Mouse (Mus musculus): Measurements from ENCODE around the gene Elovl2. TPM values are rescaled to one million over a fixed set of nuclear protein-coding genes. Genes with fewer than 3 reads are reported as not detected.
A peak's percentile ranks its signal among the peaks of the same experiment; 100 is the strongest.
"Not testable (repeated sequence)": the region's sequence is repeated elsewhere in the genome, so short reads cannot be mapped to it uniquely, and the experiment has no call there.

Gene Elovl2
- polyA plus RNA-seq, 1 experiment from 2014 or later: 1.2 TPM

- no peak overlapping the region for H3K4me2 ChIP-seq (replicated peaks; ENCODE audit: low read depth)
- no peak overlapping the region for H3K9ac ChIP-seq (ENCODE audit: low read length)
- H3K36me3 ChIP-seq (ENCODE audit: control insufficient read depth, insufficient read depth, low read length): no peaks in the 10 kb centered on the region
- H3K27ac ChIP-seq (replicated peaks): no peak overlapping the region
- no peak overlapping the region for H3K4me3 ChIP-seq (ENCODE audit: low read depth, low read length)
- H3K4me1 ChIP-seq (replicated peaks; ENCODE audit: control insufficient read depth, insufficient read depth): no peaks in the 10 kb centered on the region
- WGBS: 62% methylated on average over 5 of the region's 5 CpGs
- TF ChIP-seq EP300 (optimal IDR thresholded peaks at IDR 0.05): no peak
- no peak for TF ChIP-seq CTCF (IDR thresholded peaks at IDR 0.05; ENCODE audit: low read depth)
- ATAC-seq (ENCODE audit: low FRiP score, low TSS enrichment) (no peak), DNase-seq (ENCODE audit: low spot score) (no peak)
- H3K9me3 ChIP-seq (ENCODE audit: control insufficient read depth, low read length): no peaks in the 10 kb centered on the region
- no peaks in the 10 kb centered on the region for H3K27me3 ChIP-seq (ENCODE audit: control insufficient read depth, insufficient read depth, low read length)
Observed at GRCm38 (mm10) chr13:41256126-41256525, 35.9 kb upstream of the Elovl2 start.

GRCm38 (mm10) chr13:41252736-41253135, 32.5 kb upstream of the Elovl2 start:
- Histone ChIP-seq H3K9ac (ENCODE audit: low read length) (no peak overlapping the region), H3K9me3 (ENCODE audit: control insufficient read depth, low read length) (no peaks in the 10 kb centered on the region), H3K4me2 (replicated peaks; ENCODE audit: low read depth) (no peak overlapping the region), H3K4me1 (replicated peaks; ENCODE audit: control insufficient read depth, insufficient read depth) (no peaks in the 10 kb centered on the region), H3K27me3 (ENCODE audit: control insufficient read depth, insufficient read depth, low read length) (no peaks in the 10 kb centered on the region), H3K36me3 (ENCODE audit: control insufficient read depth, insufficient read depth, low read length) (no peaks in the 10 kb centered on the region), H3K27ac (replicated peaks) (no peak overlapping the region), H3K4me3 (ENCODE audit: low read depth, low read length) (no peak overlapping the region)
- no peak for ATAC-seq (ENCODE audit: low FRiP score, low TSS enrichment)
- whole genome bisulfite sequencing: 86% methylated on average over 7 of the region's 7 CpGs
- TF ChIP-seq EP300 (optimal IDR thresholded peaks at IDR 0.05): no peak
- DNase-seq (ENCODE audit: low spot score): no peak

GRCm38 (mm10) chr13:41252141-41252540, 31.9 kb upstream of the Elovl2 start:
- 62% methylated on average over 6 of the region's 6 CpGs for WGBS
- H3K9me3 ChIP-seq (ENCODE audit: control insufficient read depth, low read length): no peaks in the 10 kb centered on the region
- no peak overlapping the region for H3K9ac ChIP-seq (ENCODE audit: low read length)
- peak overlapping the region; percentile 83 for H3K27ac ChIP-seq (replicated peaks)
- no peaks in the 10 kb centered on the region for H3K27me3 ChIP-seq (ENCODE audit: control insufficient read depth, insufficient read depth, low read length)
- H3K4me3 ChIP-seq (ENCODE audit: low read depth, low read length): 0 out of 2 replicates have a peak overlapping the region, but pooled peaks have one; percentile 1
- no peak for TF ChIP-seq CTCF (IDR thresholded peaks at IDR 0.05; ENCODE audit: low read depth)
- TF ChIP-seq EP300 (optimal IDR thresholded peaks at IDR 0.05): no peak
- DNase-seq (ENCODE audit: low spot score) (peak; percentile 52), ATAC-seq (ENCODE audit: low FRiP score, low TSS enrichment) (peak; percentile 47; the same call in 1 of the 2 replicates)
- H3K4me1 ChIP-seq (replicated peaks; ENCODE audit: control insufficient read depth, insufficient read depth): no peaks in the 10 kb centered on the region
- peak overlapping the region; percentile 29 for H3K4me2 ChIP-seq (replicated peaks; ENCODE audit: low read depth)
- no peaks in the 10 kb centered on the region for H3K36me3 ChIP-seq (ENCODE audit: control insufficient read depth, insufficient read depth, low read length)

- 30% methylated on average over 5 of the region's 5 CpGs for WGBS
- peak overlapping the region; percentile 83 for H3K27ac ChIP-seq (replicated peaks)
Observed at GRCm38 (mm10) chr13:41251667-41252066, 31.5 kb upstream of the Elovl2 start.

DNA sequence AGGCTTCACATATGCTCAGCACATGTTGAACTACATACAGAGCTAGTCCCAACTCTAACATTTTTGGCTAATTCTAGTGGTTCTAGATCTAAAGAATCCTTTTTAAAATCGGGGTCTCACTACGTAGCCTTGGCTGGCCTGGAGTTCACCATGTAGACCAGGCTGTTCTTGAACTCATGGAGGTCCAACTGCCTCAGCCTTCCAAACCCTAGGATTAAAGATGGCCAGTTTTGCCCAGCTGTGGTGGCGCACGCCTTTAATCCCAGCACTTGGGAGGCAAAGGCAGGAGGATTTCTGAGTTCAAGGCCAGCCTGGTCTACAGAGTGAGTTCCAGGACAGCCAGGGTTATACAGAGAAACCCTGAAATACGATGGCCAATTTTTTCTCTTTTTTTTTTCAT, 31.0 kb upstream of the Elovl2 start:
- H3K9ac ChIP-seq (ENCODE audit: low read length); ATAC-seq (ENCODE audit: low FRiP score, low TSS enrichment); H3K4me1 ChIP-seq (replicated peaks; ENCODE audit: control insufficient read depth, insufficient read depth); H3K36me3 ChIP-seq (ENCODE audit: control insufficient read depth, insufficient read depth, low read length); H3K4me3 ChIP-seq (ENCODE audit: low read depth, low read length); H3K27me3 ChIP-seq (ENCODE audit: control insufficient read depth, insufficient read depth, low read length); H3K9me3 ChIP-seq (ENCODE audit: control insufficient read depth, low read length); DNase-seq (ENCODE audit: low spot score): not testable (repeated sequence)
- peak overlapping the region; percentile 59; the same call in 1 of the 2 replicates for H3K27ac ChIP-seq (replicated peaks)
- 77% methylated on average over 5 of the region's 5 CpGs for WGBS
- H3K4me2 ChIP-seq (replicated peaks; ENCODE audit: low read depth): peak overlapping the region; percentile 80; the same call in 1 of the 2 replicates

More at GRCm38 (mm10) chr13:41251667-41252066, 31.5 kb upstream of the Elovl2 start:
- Histone ChIP-seq H3K4me1 (replicated peaks; ENCODE audit: control insufficient read depth, insufficient read depth) (no peaks in the 10 kb centered on the region), H3K27me3 (ENCODE audit: control insufficient read depth, insufficient read depth, low read length) (no peaks in the 10 kb centered on the region), H3K9ac (ENCODE audit: low read length) (no peak overlapping the region), H3K9me3 (ENCODE audit: control insufficient read depth, low read length) (no peaks in the 10 kb centered on the region), H3K4me2 (replicated peaks; ENCODE audit: low read depth) (no peak overlapping the region), H3K4me3 (ENCODE audit: low read depth, low read length) (0 out of 2 replicates have a peak overlapping the region, but pooled peaks have one; percentile 1), H3K36me3 (ENCODE audit: control insufficient read depth, insufficient read depth, low read length) (no peaks in the 10 kb centered on the region)
- TF ChIP-seq CTCF (IDR thresholded peaks at IDR 0.05; ENCODE audit: low read depth) (no peak), EP300 (optimal IDR thresholded peaks at IDR 0.05) (no peak)
- DNase-seq (ENCODE audit: low spot score) (no peak), ATAC-seq (ENCODE audit: low FRiP score, low TSS enrichment) (peak; percentile 53)

DNA sequence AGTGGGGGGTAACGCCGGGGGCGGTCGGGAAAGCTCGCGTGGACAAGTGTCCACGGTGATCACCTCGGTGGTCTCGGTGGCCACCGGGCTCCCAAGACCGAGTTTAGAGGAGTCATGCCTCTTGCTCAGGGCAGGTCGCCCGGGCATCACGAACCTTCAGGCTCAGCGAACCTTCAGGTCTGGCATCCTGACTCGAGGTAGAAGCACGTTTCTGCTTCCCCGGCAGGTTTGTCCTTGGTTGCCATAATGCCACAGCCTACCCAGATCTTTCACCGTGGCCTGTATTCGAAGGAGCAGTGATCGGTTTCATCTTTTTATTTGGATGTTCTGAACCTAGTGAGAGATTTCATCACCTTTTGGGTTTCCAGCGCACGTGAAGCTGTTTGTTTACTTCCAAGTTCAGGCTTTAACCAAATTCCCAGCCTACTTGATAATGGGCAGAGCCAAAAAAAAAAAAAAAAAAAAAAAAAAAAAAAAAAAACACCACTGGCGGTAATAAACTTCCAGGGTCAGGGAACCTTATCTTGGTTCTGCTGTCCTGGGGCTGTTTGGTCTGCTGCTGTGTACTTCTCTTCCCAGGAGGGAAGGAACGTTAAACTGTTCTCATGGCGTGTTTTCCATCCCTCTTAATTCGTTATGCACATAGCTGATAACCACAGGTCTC, 30.2 kb upstream of the Elovl2 start:
- no peaks in the 10 kb centered on the region for H3K9me3 ChIP-seq (ENCODE audit: control insufficient read depth, low read length)
- WGBS: 2% methylated on average over 27 of the region's 27 CpGs
- H3K4me1 ChIP-seq (replicated peaks; ENCODE audit: control insufficient read depth, insufficient read depth): no peaks in the 10 kb centered on the region
- peak overlapping the region; percentile 80 for H3K4me2 ChIP-seq (replicated peaks; ENCODE audit: low read depth)
- H3K36me3 ChIP-seq (ENCODE audit: control insufficient read depth, insufficient read depth, low read length): no peaks in the 10 kb centered on the region
- peak overlapping the region; percentile 83 for H3K4me3 ChIP-seq (ENCODE audit: low read depth, low read length)
- DNase-seq (ENCODE audit: low spot score) (no peak), ATAC-seq (ENCODE audit: low FRiP score, low TSS enrichment) (no peak)
- no peaks in the 10 kb centered on the region for H3K27me3 ChIP-seq (ENCODE audit: control insufficient read depth, insufficient read depth, low read length)
- peak overlapping the region; percentile 93 for H3K27ac ChIP-seq (replicated peaks)
- H3K9ac ChIP-seq (ENCODE audit: low read length): peak overlapping the region; percentile 90
- no peak for TF ChIP-seq EP300 (optimal IDR thresholded peaks at IDR 0.05)

Measured in stomach, postnatal 0 days (tissue).